Mouse (Mus musculus) cerebellum, adult 2 months (tissue): ENCODE data around the gene Sec16a. TPM values are rescaled to one million over a fixed set of nuclear protein-coding genes. Genes with fewer than 3 reads are reported as not detected.
A peak's percentile ranks its signal among the peaks of the same experiment; 100 is the strongest.

ENCODE experiments used
- DNase-seq, 2 experiments: peaks; one replicate each; pipeline ENCODE4 v3.0.0; 2021
- H3K27ac ChIP-seq: fragments of 200-500 bp; 2 replicates; pipeline ENCODE4 v1.5.1; 2012; ENCODE audit warnings: low read length, control low read depth, inconsistent platforms; ENCODE audit not compliant: insufficient read depth
- H3K27me3 ChIP-seq: fragments of 200-500 bp; 2 replicates; pipeline ENCODE4 v1.6.1; 2012; ENCODE audit warnings: inconsistent platforms, mild to moderate bottlenecking, low read length, moderate library complexity; ENCODE audit not compliant: control insufficient read depth, insufficient read depth
- H3K4me1 ChIP-seq: fragments of 200-500 bp; 2 replicates; pipeline ENCODE4 v1.6.1; 2011; ENCODE audit warnings: low read length; ENCODE audit not compliant: control insufficient read depth, insufficient read depth
- H3K4me3 ChIP-seq: fragments of 200-500 bp; replicated peaks from 2 replicates; pipeline ENCODE3; 2011; ENCODE audit warnings: mild to moderate bottlenecking, low read depth, low read length, control low read depth; ENCODE audit not compliant: insufficient read depth
- CTCF ChIP-seq: fragments of 200-500 bp; IDR thresholded peaks from 2 replicates; pipeline ENCODE4 v1.5.1; 2011; ENCODE audit warnings: low read depth, mild to moderate bottlenecking, control low read depth, low read length, moderate library complexity, borderline replicate concordance; ENCODE audit not compliant: insufficient read depth
- POLR2A ChIP-seq: fragments of 200-500 bp; IDR thresholded peaks from 2 replicates; pipeline ENCODE4 v1.6.1; 2011; ENCODE audit warnings: low read length, control low read depth, borderline replicate concordance; ENCODE audit not compliant: insufficient read depth
- WGBS: fragments of 180-500 bp; shearing (Covaris S2); methylation state at CpG from one replicate; pipeline ENCODE4 v1.1.7; 2018; 5-methylcytosine and 5-hydroxymethylcytosine counted together
- polyA plus RNA-seq: library from polyadenylated mRNA; depleted of rRNA; stranded (reverse); fragments of >200 nt; gene quantifications from 2 replicates; pipeline ENCODE4 v1.2.3, GENCODE M21; 2012

The Sec16a gene
- polyA plus RNA-seq, 1 experiment: 43.2 TPM

GRCm38 (mm10) chr2:26424541-26424940 lies 20.5 kb downstream of the Sec16a start:
- 99% methylated on average over 2 of the region's 2 CpGs for whole genome bisulfite sequencing
- DNase-seq: no peak

GRCm38 (mm10) chr2:26423086-26423485 lies 21.9 kb downstream of the Sec16a start:
- H3K4me1 ChIP-seq: no peaks in the 10 kb centered on the region
- no peak overlapping the region for H3K4me3 ChIP-seq
- TF ChIP-seq POLR2A (no peak), CTCF (no peak)
- no peak for DNase-seq
- WGBS: 80% methylated on average over 1 of the region's 1 CpGs
- H3K27me3 ChIP-seq: no peaks in the 10 kb centered on the region
- H3K27ac ChIP-seq: no peak overlapping the region

More at GRCm38 (mm10) chr2:26424541-26424940, 20.5 kb downstream of the Sec16a start:
- Histone ChIP-seq H3K4me1 (no peaks in the 10 kb centered on the region), H3K27me3 (no peaks in the 10 kb centered on the region), H3K4me3 (no peak overlapping the region), H3K27ac (no peak overlapping the region)
- TF ChIP-seq CTCF: no peak

- Histone ChIP-seq H3K4me1 (no peaks in the 10 kb centered on the region), H3K27me3 (no peaks in the 10 kb centered on the region), H3K27ac (no peak overlapping the region), H3K4me3 (no peak overlapping the region)
- no peak for TF ChIP-seq CTCF
- TF ChIP-seq POLR2A: no peak
- WGBS: 85% methylated on average over 2 of the region's 2 CpGs
- DNase-seq: no peak
These were observed 23.0 kb downstream of the Sec16a start for GRCm38 (mm10) chr2:26421969-26422368.

GRCm38 (mm10) chr2:26418120-26418519 lies 26.9 kb downstream of the Sec16a start:
- H3K27ac ChIP-seq: no peak overlapping the region
- WGBS: 87% methylated on average over 1 of the region's 1 CpGs
- no peak overlapping the region for H3K4me3 ChIP-seq
- no peaks in the 10 kb centered on the region for H3K27me3 ChIP-seq
- no peaks in the 10 kb centered on the region for H3K4me1 ChIP-seq
- TF ChIP-seq POLR2A (no peak), CTCF (no peak)
- no peak for DNase-seq

GRCm38 (mm10) chr2:26417066-26417465 lies 27.9 kb downstream of the Sec16a start:
- no peak overlapping the region for H3K4me3 ChIP-seq
- no peaks in the 10 kb centered on the region for H3K4me1 ChIP-seq
- no peak overlapping the region for H3K27ac ChIP-seq
- no peaks in the 10 kb centered on the region for H3K27me3 ChIP-seq
- no peak for TF ChIP-seq CTCF
- TF ChIP-seq POLR2A: no peak
- no peak for DNase-seq

- 4% methylated on average over 5 of the region's 5 CpGs for WGBS
- DNase-seq: peak; percentile 48 to 63
- peaks cover 33% of the 10 kb centered on the region for H3K4me1 ChIP-seq
- peak overlapping the region; percentile 77 for H3K27ac ChIP-seq
- no peak for TF ChIP-seq POLR2A
- TF ChIP-seq CTCF: no peak
- H3K4me3 ChIP-seq: no peak overlapping the region
- no peaks in the 10 kb centered on the region for H3K27me3 ChIP-seq
These were observed 34.0 kb downstream of the Sec16a start for GRCm38 (mm10) chr2:26410931-26411411.

- 6% methylated on average over 5 of the region's 5 CpGs for WGBS
- H3K4me3 ChIP-seq: no peak overlapping the region
- TF ChIP-seq CTCF (no peak), POLR2A (no peak)
- H3K27ac ChIP-seq: peak overlapping the region; percentile 77
- no peaks in the 10 kb centered on the region for H3K27me3 ChIP-seq
- H3K4me1 ChIP-seq: peaks cover 36% of the 10 kb centered on the region
- peak; percentile 60 to 72 for DNase-seq
These were observed 34.9 kb downstream of the Sec16a start for GRCm38 (mm10) chr2:26410091-26410490.

GRCm38 (mm10) chr2:26409362-26409761 lies 35.7 kb downstream of the Sec16a start:
- no peak for DNase-seq
- Histone ChIP-seq H3K27me3 (no peaks in the 10 kb centered on the region), H3K4me1 (peaks cover 42% of the 10 kb centered on the region), H3K27ac (no peak overlapping the region), H3K4me3 (no peak overlapping the region)
- WGBS: 53% methylated on average over 3 of the region's 3 CpGs
- no peak for TF ChIP-seq CTCF
- no peak for TF ChIP-seq POLR2A
